Mouse (Mus musculus): ENCODE results near the gene Brd4.

DNA sequence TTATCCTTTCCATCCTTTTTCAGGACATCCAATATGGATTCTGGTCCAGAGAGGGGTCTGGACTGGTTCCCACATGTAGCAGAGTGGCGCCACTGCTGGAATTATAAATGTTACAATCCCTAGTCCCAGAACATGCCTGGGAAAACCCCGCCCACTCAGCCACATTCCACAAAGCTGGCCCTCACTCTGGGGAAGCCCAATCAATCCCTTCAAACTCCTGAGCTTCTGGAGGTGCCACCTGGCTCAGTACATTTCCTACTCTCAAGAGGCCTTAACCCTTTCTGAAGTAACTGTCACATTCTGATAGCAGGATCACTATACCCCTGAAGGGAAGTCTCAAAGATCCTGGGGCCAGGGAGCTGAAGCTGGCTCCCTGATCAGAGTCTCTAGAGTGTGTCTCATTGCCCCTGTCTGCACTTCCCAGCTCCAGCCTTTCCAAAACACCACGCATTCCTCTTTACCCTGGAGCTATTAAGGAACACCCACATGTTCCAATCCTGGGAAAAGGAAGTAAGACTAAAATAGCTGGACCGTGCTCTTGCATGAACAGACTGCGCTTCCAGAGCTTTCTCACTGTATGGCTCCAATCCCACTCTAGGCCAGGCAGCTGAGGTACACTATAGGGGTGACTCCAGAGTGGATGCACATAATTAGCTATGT, 76.8 kb downstream of the Brd4 start:
- no peak for TF ChIP-seq CTCF (IDR thresholded peaks at IDR 0.05 in 2 of 3, conservative IDR thresholded peaks at IDR 0.05 in 1 of 3; ENCODE audit: control insufficient read depth in 1 of 3, insufficient read depth in 1 of 3, low read depth in 2 of 3, low read length in 3 of 3, poor library complexity in 1 of 3, severe bottlenecking in 1 of 3)
- no peak for TF ChIP-seq E2F4 (IDR thresholded peaks at IDR 0.05; ENCODE audit: borderline replicate concordance, low read depth, low read length)
- TF ChIP-seq GATA1 (IDR thresholded peaks at IDR 0.05; ENCODE audit: low read depth, low read length) = no peak
- TF ChIP-seq TAL1 (IDR thresholded peaks at IDR 0.05; ENCODE audit: low read length) = no peak
- no peak for TF ChIP-seq USF2 (IDR thresholded peaks at IDR 0.05; ENCODE audit: borderline replicate concordance in 1 of 2, insufficient read depth in 1 of 2, low read depth in 1 of 2, low read length in 2 of 2)

Data from MEL (cell line).